Mouse (Mus musculus) bone marrow macrophage, adult 2 months (primary cell): ENCODE measurements around the gene Ppef2.

ENCODE experiments used
- CTCF ChIP-seq: IDR thresholded peaks from 2 replicates; pipeline ENCODE4 v1.5.1; 2012; ENCODE audit warnings: low read depth, mild to moderate bottlenecking, low read length, moderate library complexity
- POLR2A ChIP-seq: IDR thresholded peaks from 2 replicates; pipeline ENCODE4 v1.6.1; 2012; ENCODE audit warnings: mild to moderate bottlenecking, low read depth, low read length, borderline replicate concordance

DNA sequence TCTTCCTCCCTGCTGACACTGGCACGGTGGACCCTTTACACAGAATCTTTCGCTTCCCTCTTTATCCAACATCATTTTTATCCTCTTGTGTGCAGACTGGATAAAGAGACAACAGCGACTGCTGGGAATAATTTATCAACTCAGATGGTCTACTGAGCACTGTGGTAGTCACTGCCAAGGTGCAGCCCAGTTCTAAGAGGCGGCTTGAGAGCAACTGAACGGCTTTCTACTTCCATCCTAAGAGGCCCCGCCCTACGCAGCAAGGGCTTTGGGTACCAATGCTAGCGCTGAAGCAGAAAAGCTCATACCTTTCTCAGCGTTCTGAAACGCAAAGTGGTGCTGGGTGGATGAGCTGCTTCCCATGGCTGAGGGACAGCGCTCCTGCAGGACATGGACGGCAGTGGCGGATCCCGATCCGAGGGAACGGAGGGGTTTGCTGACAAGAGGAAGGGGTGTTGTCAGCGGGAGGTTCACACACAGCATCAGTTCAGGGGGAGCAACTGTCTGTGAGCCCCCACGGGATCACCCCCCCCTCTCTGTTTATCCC is 3.2 kb downstream of the Ppef2 start:
- no peak for TF ChIP-seq POLR2A
- TF ChIP-seq CTCF, result no peak
